Mouse (Mus musculus): ENCODE data around the gene 1700025G04Rik. TPM values are rescaled to one million over a fixed set of nuclear protein-coding genes. Genes with fewer than 3 reads are reported as not detected.

Gene 1700025G04Rik
- total and polyA plus RNA-seq, 3 experiments: 1.5 to 19.5 (median 12.8) TPM

- no peaks in the 10 kb centered on the region for H3K9me3 ChIP-seq (replicated peaks; ENCODE audit: low read length)
- in situ Hi-C loops (cut with MboI; ENCODE audit: low pct_ligation_motif_present, low pct_unique_long_range_greater_than_20kb, low sequenced_read_pairs): no loop called here
- peaks cover 0 to 2% of the 10 kb centered on the region in 2 experiments for H3K36me3 ChIP-seq (replicated peaks in 1 of 2; ENCODE audit: control insufficient read depth in 1 of 2, insufficient read depth in 1 of 2, low read length in 1 of 2)
Measured at GRCm38 (mm10) chr1:151973110-151973700, 116.7 kb downstream of the 1700025G04Rik start.

DNA sequence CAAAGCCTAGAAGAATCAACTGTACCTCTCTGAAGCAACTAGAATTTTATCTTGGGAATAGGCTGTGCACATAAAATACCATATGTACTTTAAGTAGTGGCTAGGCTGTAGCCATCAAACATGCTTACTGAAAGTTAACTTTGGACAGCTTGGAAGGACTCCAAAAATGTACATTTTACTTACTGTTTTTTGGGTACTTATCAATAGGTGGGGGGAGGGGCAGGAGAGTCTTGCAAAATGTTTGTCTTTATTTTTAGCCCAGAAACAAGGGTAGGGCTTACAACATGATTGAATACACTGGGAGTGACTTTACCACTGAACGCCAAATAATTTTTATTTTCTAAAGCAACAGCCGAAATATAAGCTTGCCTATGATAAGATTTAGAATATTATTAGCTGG is 118.3 kb downstream of the 1700025G04Rik start:
- H3K79me2 ChIP-seq (replicated peaks; ENCODE audit: control insufficient read depth, extremely low read depth, insufficient read depth, poor library complexity, severe bottlenecking): no peaks in the 10 kb centered on the region
- in situ Hi-C loops (cut with MboI; ENCODE audit: low pct_ligation_motif_present, low pct_unique_long_range_greater_than_20kb, low sequenced_read_pairs) (no loop called here), dilution Hi-C loops (cut with MboI; ENCODE audit: extremely low pct_ligation_motif_present, extremely low pct_unique_long_range_greater_than_20kb, low sequenced_read_pairs) (no loop called here)
- no peak overlapping the region for H3K27ac ChIP-seq (ENCODE audit: insufficient read depth, low read depth)
- peaks cover 0 to 2% of the 10 kb centered on the region in 2 experiments for H3K36me3 ChIP-seq (replicated peaks in 1 of 2; ENCODE audit: control insufficient read depth in 1 of 2, insufficient read depth in 1 of 2, low read length in 1 of 2)
- no peaks in the 10 kb centered on the region for H3K9me3 ChIP-seq (replicated peaks; ENCODE audit: low read length)
- no peak overlapping the region for H3K4me2 ChIP-seq (ENCODE audit: insufficient read depth, low read depth, poor library complexity, severe bottlenecking)
- H3K4me3 ChIP-seq (replicated peaks in 1 of 3; ENCODE audit: low read depth in 2 of 3, low read length in 2 of 3, poor library complexity in 1 of 3): no peak overlapping the region
- no peaks in the 10 kb centered on the region for H3K27me3 ChIP-seq (replicated peaks)
- no peak for TF ChIP-seq MYC (IDR thresholded peaks at IDR 0.05; ENCODE audit: low read depth, low read length)
- no peak for TF ChIP-seq POLR2A (IDR thresholded peaks at IDR 0.05; ENCODE audit: low read depth, low read length)
- no peak for TF ChIP-seq MAX (IDR thresholded peaks at IDR 0.05; ENCODE audit: low read length)
- TF ChIP-seq CTCF (conservative IDR thresholded peaks at IDR 0.05 in 1 of 2, IDR thresholded peaks at IDR 0.05 in 1 of 2; ENCODE audit: low read depth in 2 of 2, low read length in 2 of 2): no peak
- TF ChIP-seq RCOR1 (conservative IDR thresholded peaks at IDR 0.05; ENCODE audit: low read depth, low read length): no peak
- no peak for TF ChIP-seq CHD2 (IDR thresholded peaks at IDR 0.05; ENCODE audit: low read length)
- TF ChIP-seq ZMIZ1 (IDR thresholded peaks at IDR 0.05; ENCODE audit: low read depth, low read length): no peak
- TF ChIP-seq ETS1 (conservative IDR thresholded peaks at IDR 0.05; ENCODE audit: low read depth, low read length): no peak
- no peak for TF ChIP-seq SMC3 (IDR thresholded peaks at IDR 0.05; ENCODE audit: low read depth, low read length)
- no peak for TF ChIP-seq JUN (IDR thresholded peaks at IDR 0.05; ENCODE audit: insufficient read depth, low read depth, low read length)
- no peak for TF ChIP-seq USF1 (IDR thresholded peaks at IDR 0.05; ENCODE audit: low read depth, low read length)
- H3K9ac ChIP-seq (ENCODE audit: insufficient read depth, low read depth): no peak overlapping the region
- no peak for DNase-seq (ENCODE audit: extremely low read depth)
- H3K4me1 ChIP-seq (ENCODE audit: control insufficient read depth in 1 of 2, insufficient read depth in 2 of 2): peaks cover 0 to 7% of the 10 kb centered on the region in 2 experiments; a peak in 2 of 4 replicates

More at GRCm38 (mm10) chr1:151973110-151973700, 116.7 kb downstream of the 1700025G04Rik start:
- Histone ChIP-seq H3K27ac (ENCODE audit: insufficient read depth, low read depth) (no peak overlapping the region), H3K9ac (ENCODE audit: insufficient read depth, low read depth) (no peak overlapping the region), H3K4me1 (ENCODE audit: control insufficient read depth in 1 of 2, insufficient read depth in 2 of 2) (peaks cover 0 to 7% of the 10 kb centered on the region in 2 experiments; a peak in 2 of 4 replicates), H3K4me3 (replicated peaks in 1 of 3; ENCODE audit: low read depth in 2 of 3, low read length in 2 of 3, poor library complexity in 1 of 3) (no peak overlapping the region), H3K27me3 (replicated peaks) (no peaks in the 10 kb centered on the region), H3K79me2 (replicated peaks; ENCODE audit: control insufficient read depth, extremely low read depth, insufficient read depth, poor library complexity, severe bottlenecking) (no peaks in the 10 kb centered on the region), H3K4me2 (ENCODE audit: insufficient read depth, low read depth, poor library complexity, severe bottlenecking) (no peak overlapping the region)
- no peak for TF ChIP-seq NRF1 (IDR thresholded peaks at IDR 0.05; ENCODE audit: low read depth, low read length)
- TF ChIP-seq ZNF384 (IDR thresholded peaks at IDR 0.05; ENCODE audit: low read depth, low read length): no peak
- TF ChIP-seq NELFE (IDR thresholded peaks at IDR 0.05; ENCODE audit: low read depth, low read length): no peak
- TF ChIP-seq MAZ (IDR thresholded peaks at IDR 0.05; ENCODE audit: low read depth, low read length): no peak
- no peak for TF ChIP-seq ELF1 (IDR thresholded peaks at IDR 0.05; ENCODE audit: low read depth, low read length)
- no peak for TF ChIP-seq CTCF (conservative IDR thresholded peaks at IDR 0.05 in 1 of 2, IDR thresholded peaks at IDR 0.05 in 1 of 2; ENCODE audit: low read depth in 2 of 2, low read length in 2 of 2)
- no peak for TF ChIP-seq EP300 (IDR thresholded peaks at IDR 0.05; ENCODE audit: low read length)
- no peak for TF ChIP-seq CHD2 (IDR thresholded peaks at IDR 0.05; ENCODE audit: low read length)
- no peak for TF ChIP-seq KAT2A (IDR thresholded peaks at IDR 0.05; ENCODE audit: insufficient replicate concordance, low read length)
- no peak for TF ChIP-seq RCOR1 (conservative IDR thresholded peaks at IDR 0.05; ENCODE audit: low read depth, low read length)
- TF ChIP-seq MXI1 (IDR thresholded peaks at IDR 0.05; ENCODE audit: low read depth, low read length): no peak
- TF ChIP-seq UBTF (IDR thresholded peaks at IDR 0.05; ENCODE audit: low read depth, low read length): no peak
- no peak for TF ChIP-seq BHLHE40 (IDR thresholded peaks at IDR 0.05; ENCODE audit: low read depth, low read length)
- TF ChIP-seq POLR2AphosphoS2 (IDR thresholded peaks at IDR 0.05; ENCODE audit: low read depth, low read length): no peak
- no peak for TF ChIP-seq MYC (IDR thresholded peaks at IDR 0.05; ENCODE audit: low read depth, low read length)
- dilution Hi-C loops (cut with MboI; ENCODE audit: extremely low pct_ligation_motif_present, extremely low pct_unique_long_range_greater_than_20kb, low sequenced_read_pairs): no loop called here
- no peak for DNase-seq (ENCODE audit: extremely low read depth)
